Mouse (Mus musculus): Measurements from ENCODE around the gene Mup4.
A peak's percentile ranks its signal among the peaks of the same experiment; 100 is the strongest.
"Not testable (repeated sequence)": the region's sequence is repeated elsewhere in the genome, so short reads cannot be mapped to it uniquely, and the experiment has no call there.

Mup4 gene

GRCm38 (mm10) chr4:59960610-59961009 lies at the start of gene Mup4:
TSS of gene Mup4 (minus strand) at chr4:59960710.
- DNase-seq (ENCODE audit: low read depth, low spot score) = no peak

DNA sequence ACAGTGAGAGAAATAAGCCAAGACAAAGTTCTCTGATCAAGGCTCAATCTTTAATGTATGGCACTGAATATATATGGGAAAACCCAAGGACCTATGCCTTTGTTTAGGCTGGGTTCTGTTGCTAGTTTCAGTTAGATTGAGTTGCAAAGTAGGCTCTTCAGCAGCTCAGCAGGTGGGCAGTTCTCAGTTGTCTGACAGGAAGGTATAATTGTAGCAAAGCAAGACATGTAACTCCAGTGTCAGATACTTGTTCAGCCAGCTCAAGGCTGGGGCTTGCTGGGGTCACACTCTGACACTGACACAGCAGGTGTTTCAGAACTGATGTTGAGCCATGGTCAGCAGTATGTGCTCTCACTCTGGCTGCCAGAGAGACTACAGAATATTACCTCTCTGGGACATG lies 37.4 kb upstream of the Mup4 start:
- DNase-seq (ENCODE audit: low read depth, low spot score) = not testable (repeated sequence)

DNA sequence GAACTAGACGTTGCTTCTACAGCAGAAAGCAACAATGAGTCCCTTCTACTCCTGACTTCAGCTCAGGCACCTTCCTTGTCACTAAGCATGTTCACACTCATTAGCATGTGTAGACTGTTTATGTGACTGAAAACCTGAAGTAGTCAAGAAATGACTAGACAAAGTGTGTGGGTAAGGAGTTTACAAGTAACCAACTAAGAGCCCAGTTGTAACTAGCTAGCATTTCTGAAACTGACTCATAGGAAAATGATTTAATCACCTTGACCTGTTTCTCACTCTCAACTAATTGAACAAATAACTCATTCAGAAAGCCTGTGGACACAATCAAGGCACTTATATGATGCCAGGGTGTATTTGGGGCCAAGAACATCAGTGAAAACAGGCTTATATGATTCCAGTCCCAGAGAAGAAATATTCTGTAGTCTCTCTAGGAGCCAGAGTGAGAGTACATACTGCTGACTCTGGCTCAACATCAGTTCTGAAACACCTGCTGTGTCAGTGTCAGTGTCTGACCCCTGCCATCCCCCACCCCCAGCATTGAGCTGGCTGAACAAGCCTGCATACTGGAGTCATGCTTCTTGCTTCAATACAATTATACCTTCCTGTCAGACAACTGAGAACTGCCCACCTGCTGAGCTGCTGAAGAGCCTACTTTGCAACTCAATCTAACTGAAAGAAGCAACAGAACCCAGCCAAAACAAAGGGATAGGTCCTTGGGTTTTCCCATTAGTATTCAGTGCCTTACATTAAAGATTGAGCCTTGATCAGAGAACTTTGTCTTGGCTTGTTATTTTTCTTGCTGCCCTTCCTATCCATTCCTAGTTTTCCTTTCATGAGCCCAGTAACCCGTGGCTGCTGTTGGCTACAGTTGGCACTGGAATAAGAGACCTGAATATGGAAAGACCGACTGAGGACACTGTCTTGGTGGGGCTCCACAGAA lies 3.2 kb upstream of the Mup4 start, which contains the start of gene Mup6:
Mup6 (plus strand) TSS at position 890 of the 940 bp plus-strand sequence.
- no peak for DNase-seq (ENCODE audit: low read depth, low spot score)

GRCm38 (mm10) chr4:59937543-59937942 lies 23.0 kb downstream of the Mup4 start:
- no peak for DNase-seq (ENCODE audit: low read depth, low spot score)

GRCm38 (mm10) chr4:59932505-59933281 lies 27.8 kb downstream of the Mup4 start:
- no peak for DNase-seq (ENCODE audit: low read depth, low spot score)

GRCm38 (mm10) chr4:59928347-59928746 lies 32.2 kb downstream of the Mup4 start:
- peak; percentile 60 for DNase-seq (ENCODE audit: low read depth, low spot score)

- no peak for DNase-seq (ENCODE audit: low read depth, low spot score)
Measured at GRCm38 (mm10) chr4:59927666-59928065, 32.8 kb downstream of the Mup4 start.

- no peak for DNase-seq (ENCODE audit: low read depth, low spot score)
Measured at GRCm38 (mm10) chr4:59925082-59925481, 35.4 kb downstream of the Mup4 start.

DNA sequence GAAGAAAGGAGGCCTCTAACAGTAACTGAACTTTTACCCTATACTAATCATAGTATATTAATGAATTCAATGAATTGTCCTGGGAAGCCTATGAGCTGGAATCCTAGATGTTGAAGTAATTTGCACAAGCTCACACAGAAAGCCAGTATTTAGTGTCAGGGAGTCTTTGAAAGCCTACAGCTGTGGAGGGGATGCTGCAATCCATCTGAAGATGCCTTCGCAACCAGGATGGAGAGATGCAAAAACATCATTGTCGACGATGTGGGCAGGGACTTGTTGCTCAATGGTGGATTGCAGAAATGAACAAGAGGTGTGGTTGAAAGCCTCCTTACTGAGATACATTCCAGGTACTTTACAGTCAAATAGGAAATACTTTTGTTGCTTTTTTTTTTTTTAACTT lies 42.5 kb downstream of the Mup4 start:
- DNase-seq (ENCODE audit: low read depth, low spot score) = no peak

GRCm38 (mm10) chr4:59914608-59915403 lies 45.7 kb downstream of the Mup4 start, which contains the start of gene Slc46a2:
TSS of gene Slc46a2 (minus strand) at chr4:59915056.
- DNase-seq (ENCODE audit: low read depth, low spot score) = no peak

DNA sequence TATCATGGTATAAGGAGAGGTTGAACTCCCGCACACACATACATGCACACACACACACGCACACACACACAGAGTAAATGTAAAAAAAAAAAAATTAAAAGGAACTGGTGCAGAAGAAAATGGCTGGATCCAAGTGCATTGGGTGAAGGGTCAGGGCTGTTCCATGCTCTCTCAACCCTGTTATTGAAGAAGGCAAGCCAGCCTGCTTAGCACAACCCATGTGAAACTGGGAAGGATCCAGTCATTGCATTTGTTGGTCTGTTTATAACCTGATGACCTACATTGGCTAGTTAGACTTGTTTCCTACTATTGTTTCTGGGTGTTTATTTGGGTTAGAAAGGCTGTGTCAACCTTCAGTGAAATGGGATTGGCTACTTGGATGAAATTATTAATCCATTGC lies 51.7 kb downstream of the Mup4 start:
- DNase-seq (ENCODE audit: low read depth, low spot score) = no peak

- no peak for DNase-seq (ENCODE audit: low read depth, low spot score)
Measured at GRCm38 (mm10) chr4:59907657-59908230, 52.8 kb downstream of the Mup4 start.

DNA sequence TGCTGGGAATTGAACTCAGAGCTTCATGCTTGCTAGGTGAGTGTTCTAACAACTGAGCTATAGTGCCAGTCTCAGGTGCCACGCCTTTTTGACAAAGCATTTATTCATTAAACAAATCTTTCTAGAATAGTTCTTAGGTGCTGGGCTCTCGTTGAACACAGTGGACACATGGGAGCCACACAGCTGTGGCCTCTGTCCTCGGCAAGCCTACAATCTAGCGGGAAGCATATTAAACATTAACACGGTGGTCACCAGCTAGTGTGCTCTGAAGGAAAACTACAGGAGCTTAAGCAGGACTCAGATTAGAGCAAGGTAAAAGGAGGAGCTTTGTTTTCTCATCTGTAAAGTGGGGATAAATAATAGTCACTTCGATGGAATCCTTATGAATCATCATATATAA lies 53.4 kb downstream of the Mup4 start:
- DNase-seq (ENCODE audit: low read depth, low spot score) = no peak

Data from telencephalon, adult 2 months (tissue).